Mouse (Mus musculus) embryo, embryonic 10.5 days (tissue): ENCODE results near the gene Fgd6.

Experiments
- DNase-seq: peaks from one replicate; pipeline ENCODE4 v3.0.0-alpha.2; 2015; ENCODE audit warnings: low spot score

Gene Fgd6

DNA sequence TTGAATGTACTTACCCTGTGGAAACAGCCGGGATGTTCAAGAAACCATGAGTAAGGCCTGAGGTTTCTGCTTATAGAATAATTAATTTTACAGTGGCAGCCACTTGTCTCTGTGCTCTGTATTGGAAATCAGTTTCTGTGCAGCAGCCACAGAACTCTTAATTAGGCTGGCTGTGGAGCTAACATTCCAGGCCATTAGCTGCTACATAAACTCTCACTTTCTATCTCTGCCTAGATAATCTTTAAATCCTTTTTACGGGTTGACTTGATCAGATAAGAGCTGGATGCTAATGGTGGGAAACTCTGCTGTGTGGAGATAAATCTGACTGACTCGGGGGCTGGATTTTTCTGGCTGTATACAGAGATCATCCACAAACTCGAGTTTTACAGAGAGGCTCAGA is 147.4 kb downstream of the Fgd6 start:
- DNase-seq, result no peak
